Mouse (Mus musculus) intestine, embryonic 14.5 days (tissue): ENCODE data around the gene Rs1. TPM values are rescaled to one million over a fixed set of nuclear protein-coding genes. Genes with fewer than 3 reads are reported as not detected.

Source experiments
- ATAC-seq: fragments of 200-750 bp; cut with Nextera tagmentation; replicated peaks from 2 replicates; pipeline ENCODE4 v1.8.0; 2017; ENCODE audit warnings: low read depth, moderate number of reproducible peaks, moderate TSS enrichment, moderate library complexity; ENCODE audit not compliant: low FRiP score, low TSS enrichment
- DNase-seq: peaks from one replicate; pipeline ENCODE4 v3.0.0-alpha.2; 2018; ENCODE audit warnings: low spot score
- H3K27ac ChIP-seq: fragments of 300-500 bp; sonication (generic); 2 replicates; pipeline ENCODE4 v1.5.1; 2014; ENCODE audit warnings: low read depth, mild to moderate bottlenecking, control low read depth
- H3K27me3 ChIP-seq: fragments of 300-500 bp; sonication (generic); replicated peaks from 2 replicates; pipeline ENCODE4 v1.6.1; 2014; ENCODE audit warnings: low read length, control low read depth; ENCODE audit not compliant: control insufficient read depth, insufficient read depth
- H3K36me3 ChIP-seq: fragments of 300-500 bp; sonication (generic); 2 replicates; pipeline ENCODE4 v1.6.1; 2014; ENCODE audit warnings: low read length, control low read depth; ENCODE audit not compliant: control insufficient read depth, insufficient read depth
- H3K4me1 ChIP-seq: fragments of 300-500 bp; sonication (generic); replicated peaks from 2 replicates; pipeline ENCODE4 v1.6.1; 2014; ENCODE audit warnings: low read length, control low read depth, mixed read lengths; ENCODE audit not compliant: control insufficient read depth, insufficient read depth
- H3K4me2 ChIP-seq: fragments of 300-500 bp; sonication (generic); 2 replicates; pipeline ENCODE4 v1.6.1; 2014; ENCODE audit warnings: low read length
- H3K4me3 ChIP-seq: fragments of 300-500 bp; sonication (generic); 2 replicates; pipeline ENCODE4 v1.5.1; 2014; ENCODE audit warnings: low read depth, low read length, control low read depth, mixed read lengths
- H3K9ac ChIP-seq: fragments of 300-500 bp; sonication (generic); 2 replicates; pipeline ENCODE4 v1.6.1; 2014; ENCODE audit warnings: mild to moderate bottlenecking, low read length
- H3K9me3 ChIP-seq: fragments of 300-500 bp; sonication (generic); 2 replicates; pipeline ENCODE4 v1.6.1; 2016; ENCODE audit warnings: low read length, control low read depth; ENCODE audit not compliant: control insufficient read depth
- WGBS: fragments of 180-500 bp; shearing (Covaris S2); extraction: QIAGEN DNeasy Blood & Tissue Kit; methylation state at CpG from one replicate; pipeline ENCODE4 v1.1.7; 2014; 5-methylcytosine and 5-hydroxymethylcytosine counted together
- polyA plus RNA-seq: library from polyadenylated mRNA; unstranded; fragments of >200 nt; fragmentation: Nextera tagmentation; extraction: Ambion mirVana; gene quantifications from 2 replicates; pipeline ENCODE4 v1.2.1, GENCODE M21; 2014

Gene Rs1
- polyA plus RNA-seq, 1 experiment from 2014 or later, result 0.12 TPM

DNA sequence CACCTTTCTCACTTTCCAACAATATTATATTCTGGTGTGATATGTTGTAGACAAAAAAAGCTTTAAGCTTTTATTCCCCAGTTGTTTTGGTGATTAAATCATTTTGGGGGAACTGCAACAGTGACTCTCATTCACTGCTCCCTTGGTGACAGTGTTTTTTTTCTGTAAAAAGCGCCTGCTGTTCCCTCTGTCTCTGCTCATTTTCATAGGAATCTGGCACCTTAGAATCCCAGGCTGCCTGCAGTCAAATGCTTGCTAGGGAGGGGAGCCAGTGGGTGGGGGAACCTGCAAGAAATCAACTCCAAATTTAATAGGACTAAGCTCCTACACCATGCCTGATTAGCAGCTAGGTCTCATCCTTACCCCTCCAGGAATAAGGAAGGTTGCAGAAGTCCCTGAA, 5.2 kb downstream of the Rs1 start:
- WGBS, result 36% methylated on average over 1 of the region's 1 CpGs
- Histone ChIP-seq H3K4me2 (no peak overlapping the region), H3K4me1 (no peaks in the 10 kb centered on the region), H3K36me3 (no peaks in the 10 kb centered on the region), H3K27me3 (no peaks in the 10 kb centered on the region), H3K9me3 (no peaks in the 10 kb centered on the region), H3K27ac (no peak overlapping the region), H3K4me3 (no peak overlapping the region), H3K9ac (no peak overlapping the region)
- ATAC-seq (no peak), DNase-seq (no peak)

DNA sequence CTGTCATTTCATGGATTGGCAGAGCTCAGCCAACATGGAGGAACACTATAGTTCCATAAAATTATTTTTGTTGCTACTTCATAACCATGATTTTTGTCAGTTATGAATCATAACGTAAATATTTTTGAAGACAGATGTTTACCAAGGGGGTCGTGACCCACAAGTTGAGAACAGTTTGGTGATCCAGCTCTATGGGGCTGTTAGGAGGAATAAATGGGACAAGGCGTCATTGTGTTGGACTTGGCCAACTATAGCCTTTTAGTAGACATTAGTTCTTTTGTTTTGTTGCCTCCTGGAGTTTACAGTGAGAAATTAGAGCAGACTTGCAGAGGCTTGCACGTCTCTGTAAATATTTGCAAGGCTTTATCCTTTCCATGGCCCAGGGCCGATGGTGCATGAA, 14.5 kb downstream of the Rs1 start:
- ATAC-seq (no peak), DNase-seq (no peak)
- Histone ChIP-seq H3K4me2 (no peak overlapping the region), H3K36me3 (no peaks in the 10 kb centered on the region), H3K27ac (no peak overlapping the region), H3K9me3 (no peaks in the 10 kb centered on the region), H3K4me3 (no peak overlapping the region), H3K27me3 (0 out of 2 replicates have a peak, but pooled peaks cover 3% of the 10 kb centered on the region), H3K9ac (no peak overlapping the region), H3K4me1 (no peaks in the 10 kb centered on the region)
- WGBS, result 71% methylated on average over 5 of the region's 5 CpGs

DNA sequence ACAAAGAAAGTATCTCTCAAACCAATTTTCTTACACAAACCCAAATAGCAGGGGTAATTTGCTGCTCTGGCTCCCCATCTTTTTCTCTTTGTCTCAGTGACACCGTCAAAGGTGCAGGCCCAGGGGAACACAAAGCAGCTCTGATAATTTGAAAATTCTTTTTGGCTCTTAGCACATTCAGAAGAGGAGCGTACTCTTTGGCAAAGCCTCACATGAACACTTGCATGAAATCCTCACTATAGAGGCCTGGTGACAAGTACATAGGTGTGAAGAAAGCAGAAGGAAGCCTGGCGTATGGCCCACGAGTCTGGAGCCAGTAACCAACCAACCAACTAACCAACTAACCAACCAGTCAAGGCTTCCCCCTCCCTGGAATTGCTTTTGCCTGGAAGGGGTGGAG, 27.1 kb downstream of the Rs1 start:
- Histone ChIP-seq H3K36me3 (no peaks in the 10 kb centered on the region), H3K4me2 (no peak overlapping the region), H3K27ac (no peak overlapping the region), H3K4me1 (no peaks in the 10 kb centered on the region), H3K27me3 (no peaks in the 10 kb centered on the region), H3K4me3 (no peak overlapping the region), H3K9ac (no peak overlapping the region), H3K9me3 (no peaks in the 10 kb centered on the region)
- ATAC-seq (no peak), DNase-seq (no peak)
- WGBS, result 89% methylated on average over 4 of the region's 4 CpGs

DNA sequence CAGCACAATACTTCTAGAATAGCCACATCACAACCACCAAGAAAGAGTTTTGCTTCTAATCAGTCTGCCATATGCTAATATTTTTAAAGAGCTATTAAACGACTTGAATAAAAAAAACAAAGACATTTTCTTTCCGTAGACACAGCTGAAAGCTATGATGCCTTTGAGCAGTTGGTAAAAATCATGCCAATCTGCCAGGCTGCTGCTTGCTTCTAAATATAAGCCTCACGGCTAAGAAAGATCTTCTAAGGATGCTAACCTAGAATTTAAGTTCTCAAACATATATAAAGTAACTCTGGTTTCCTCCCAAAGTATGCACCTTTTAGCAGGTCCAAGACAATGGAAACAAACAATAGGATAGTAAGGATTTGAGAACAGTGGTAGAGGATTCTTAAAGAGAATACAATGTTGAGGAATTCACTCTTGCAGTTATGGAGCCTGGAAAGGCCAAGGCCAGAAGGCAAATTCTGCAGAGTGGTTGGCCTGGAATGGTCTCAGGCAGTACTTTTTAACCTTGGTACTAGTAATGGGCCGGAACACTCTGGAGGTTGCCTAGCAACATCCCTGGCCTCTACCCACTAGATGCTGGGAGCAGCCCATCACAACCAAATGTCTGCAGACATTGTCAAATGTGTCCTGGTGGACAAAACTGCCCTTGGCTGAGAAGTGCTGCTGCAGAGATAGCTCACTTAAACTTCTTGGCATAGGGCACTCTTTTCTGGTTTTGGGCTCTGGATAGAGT, 36.8 kb downstream of the Rs1 start:
- ATAC-seq, result no peak
- no peak overlapping the region for H3K9ac ChIP-seq
- no peaks in the 10 kb centered on the region for H3K4me1 ChIP-seq
- DNase-seq, result no peak
- H3K4me3 ChIP-seq, result no peak overlapping the region
- H3K36me3 ChIP-seq, result no peaks in the 10 kb centered on the region
- H3K27ac ChIP-seq, result no peak overlapping the region
- no peak overlapping the region for H3K4me2 ChIP-seq
- no peaks in the 10 kb centered on the region for H3K9me3 ChIP-seq
- 0 out of 2 replicates have a peak, but pooled peaks cover 8% of the 10 kb centered on the region for H3K27me3 ChIP-seq
- WGBS, result 91% methylated on average over 4 of the region's 4 CpGs

DNA sequence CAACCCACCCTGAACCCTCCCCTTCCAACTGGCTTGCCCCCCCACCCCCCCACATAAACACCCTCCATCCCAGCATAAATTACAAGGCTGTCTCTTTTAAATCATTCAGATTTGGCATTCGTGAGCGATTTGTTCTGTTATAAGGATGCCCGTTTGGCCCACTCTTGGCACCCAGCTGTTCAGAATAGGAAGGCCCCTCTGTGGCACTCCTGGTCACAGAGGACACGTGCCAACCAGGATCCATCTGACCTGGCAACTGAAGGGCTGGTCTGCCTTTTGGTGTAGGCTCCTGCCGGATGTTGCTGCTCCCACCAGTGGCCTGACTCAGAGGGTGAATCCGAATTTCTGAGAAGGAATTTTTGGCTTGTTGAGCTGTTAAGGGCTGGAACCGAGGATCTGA, 40.4 kb downstream of the Rs1 start:
- Histone ChIP-seq H3K4me2 (no peak overlapping the region), H3K27ac (no peak overlapping the region), H3K36me3 (no peaks in the 10 kb centered on the region), H3K4me1 (no peaks in the 10 kb centered on the region), H3K9ac (no peak overlapping the region), H3K4me3 (no peak overlapping the region), H3K9me3 (no peaks in the 10 kb centered on the region), H3K27me3 (0 out of 2 replicates have a peak, but pooled peaks cover 8% of the 10 kb centered on the region)
- 89% methylated on average over 7 of the region's 7 CpGs for WGBS
- no peak for ATAC-seq
- DNase-seq, result no peak

Other genes with a start within 250 kb of the Rs1 start
- not detected in 2 replicates for gene Ppef1, start 32.2 kb upstream of the Rs1 start, polyA plus RNA-seq
- 0.14 TPM in 1 of 2 replicates, not detected in the other for gene Gja6, start 139.0 kb downstream of the Rs1 start, polyA plus RNA-seq
- gene Cdkl5, start 226.7 kb downstream of the Rs1 start, polyA plus RNA-seq, result 2.6 and 2.8 TPM in 2 replicates